Mouse (Mus musculus): ENCODE data around the gene Slc11a1.

DNA sequence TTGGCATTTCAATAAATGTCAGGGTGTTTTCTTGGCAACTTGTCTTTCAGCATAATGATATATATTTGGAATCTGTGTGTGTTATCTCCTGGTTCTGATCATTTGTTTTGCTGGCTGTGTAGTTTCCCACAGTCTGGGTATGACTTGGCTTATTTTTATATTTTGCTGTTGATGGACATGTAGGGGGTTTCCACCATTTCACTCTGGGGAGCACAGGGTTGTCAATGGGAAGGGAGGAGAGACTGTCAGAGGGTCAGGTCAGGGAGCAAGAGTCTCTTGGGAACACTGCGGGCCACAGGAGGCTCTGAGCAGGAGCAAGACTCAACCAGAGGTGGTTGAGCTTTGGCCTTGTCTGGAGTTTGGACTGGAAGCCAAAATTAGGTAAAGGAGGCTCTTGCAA, 32.7 kb upstream of the Slc11a1 start:
- TF ChIP-seq CTCF (IDR thresholded peaks at IDR 0.05; ENCODE audit: control insufficient read depth, insufficient read depth, low read length): no peak
- no peak for TF ChIP-seq POLR2A (IDR thresholded peaks at IDR 0.05; ENCODE audit: borderline replicate concordance, control insufficient read depth, low read depth, low read length)

Measured in bone marrow, adult 2 months (tissue).